In the genomic region with DNA sequence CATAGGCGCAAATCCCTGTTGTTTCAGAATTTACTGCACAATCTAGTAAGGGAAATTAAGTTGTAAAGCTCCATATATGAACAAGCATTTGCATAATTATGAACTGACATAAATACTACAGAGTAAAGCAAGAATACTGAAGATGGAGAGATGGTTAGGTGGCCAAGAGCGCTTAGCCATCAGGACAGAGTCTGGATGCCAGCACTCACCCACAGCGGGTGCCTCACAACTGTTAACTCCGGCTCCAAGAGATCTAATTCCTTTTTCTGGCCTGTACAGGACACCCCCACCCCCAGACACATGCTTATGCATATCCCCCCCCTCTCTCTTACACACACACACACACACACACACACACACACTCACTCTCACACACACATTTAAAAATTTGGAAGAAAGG, we compare ENCODE assay signal across 10 mouse cellular contexts.
"Had no signal": no experiment of that assay in that cellular context is flagged by ENCODE, and none has a peak within 500 bp of the region (broad histone marks: within the 10 kb centered on the region; RNA-seq: fewer than 3 reads in every experiment).

No protein-coding gene starts in this region.

- H3K4me2 ChIP-seq: liver, embryonic 11.5 days; liver, embryonic 15.5 days; midbrain, embryonic 13.5 days; stomach, embryonic 15.5 days had no signal

- H3K4me1 ChIP-seq: limb, embryonic 10.5 days had no signal

- H3K4me3 ChIP-seq: left cerebral cortex, adult 2 months; limb, embryonic 10.5 days; liver, embryonic 15.5 days; midbrain, embryonic 13.5 days; stomach, embryonic 15.5 days had no signal

- ATAC-seq: midbrain, embryonic 13.5 days had no signal

- H3K9me3 ChIP-seq: limb, embryonic 10.5 days; liver, embryonic 15.5 days; midbrain, embryonic 13.5 days; stomach, embryonic 15.5 days had no signal

- H3K27ac ChIP-seq: left cerebral cortex, adult 2 months; limb, embryonic 10.5 days; liver, embryonic 15.5 days; midbrain, embryonic 13.5 days; stomach, embryonic 15.5 days had no signal

- H3K27me3 ChIP-seq: liver, embryonic 15.5 days; midbrain, embryonic 13.5 days; stomach, embryonic 15.5 days had no signal

- H3K9ac ChIP-seq: liver, embryonic 15.5 days; midbrain, embryonic 13.5 days; stomach, embryonic 15.5 days had no signal

- DNase-seq: lung, adult 2 months; right cerebral cortex, postnatal 14 days; thymus, adult 2 months; thymus, postnatal 25 days had no signal
